Mouse (Mus musculus) ES-Bruce4 (cell line): Measurements from ENCODE around the gene Anxa9.

Experiments
- CTCF ChIP-seq: IDR thresholded peaks from one replicate; pipeline ENCODE4 v1.8.1; 2011; ENCODE audit warnings: low read depth, low read length
- EP300 ChIP-seq: IDR thresholded peaks from 2 replicates; pipeline ENCODE4 v1.6.1; 2011; ENCODE audit warnings: low read depth, low read length; ENCODE audit not compliant: insufficient read depth
- POLR2A ChIP-seq: IDR thresholded peaks from one replicate; pipeline ENCODE4 v1.8.1; 2011; ENCODE audit warnings: low read length; ENCODE audit not compliant: insufficient read depth

- TF ChIP-seq EP300 = no peak
- TF ChIP-seq CTCF = no peak
- no peak for TF ChIP-seq POLR2A
Observed at GRCm38 (mm10) chr3:95307100-95307499, at the start of gene Anxa9.
